Mouse (Mus musculus) myocyte (in vitro differentiated cells): Measurements from ENCODE around the gene Hdac9. TPM values are rescaled to one million over a fixed set of nuclear protein-coding genes. Genes with fewer than 3 reads are reported as not detected.

Experiments used
- H3K27me3 ChIP-seq: one replicate; pipeline ENCODE4 v1.6.1; 2011; ENCODE audit not compliant: control insufficient read depth, insufficient read depth, insufficient read length
- H3K36me3 ChIP-seq: one replicate; pipeline ENCODE4 v1.6.1; 2011; ENCODE audit not compliant: control insufficient read depth, insufficient read depth
- H3K4me2 ChIP-seq: one replicate; pipeline ENCODE4 v1.6.1; 2011; ENCODE audit warnings: low read depth, control low read depth
- H3K4me3 ChIP-seq: one replicate; pipeline ENCODE4 v1.5.1; 2011; ENCODE audit warnings: mild to moderate bottlenecking, control low read depth, moderate library complexity
- H3K79me2 ChIP-seq: one replicate; pipeline ENCODE4 v1.6.1; 2011; ENCODE audit not compliant: control insufficient read depth, insufficient read depth
- H3ac ChIP-seq: one replicate; pipeline ENCODE4 v1.6.1; 2011; ENCODE audit not compliant: control insufficient read depth, insufficient read length
- CEBPB ChIP-seq: IDR thresholded peaks from 2 replicates; pipeline ENCODE4 v1.6.1; 2011; ENCODE audit warnings: mild to moderate bottlenecking, moderate library complexity; ENCODE audit not compliant: poor library complexity, insufficient read depth, severe bottlenecking
- E2F4 ChIP-seq: IDR thresholded peaks from one replicate; pipeline ENCODE4 v1.6.1; 2011; ENCODE audit warnings: mild to moderate bottlenecking, control low read depth, moderate library complexity; ENCODE audit not compliant: insufficient read depth
- MAX ChIP-seq: IDR thresholded peaks from one replicate; pipeline ENCODE4 v1.6.1; 2011; ENCODE audit warnings: low read depth, mild to moderate bottlenecking, control low read depth
- MYOD1 ChIP-seq, 3 experiments: IDR thresholded peaks; one replicate each; pipeline ENCODE4 v1.6.1; 2011; ENCODE audit warnings: control low read depth in 2 of 3, low read depth in 2 of 3, mild to moderate bottlenecking in 2 of 3, moderate library complexity in 1 of 3; ENCODE audit not compliant: insufficient read length in 2 of 3, control insufficient read depth in 1 of 3
- MYOG ChIP-seq, 3 experiments: IDR thresholded peaks; one replicate each; pipeline ENCODE4 v1.6.1; 2011; ENCODE audit warnings: control low read depth in 2 of 3, low read depth in 2 of 3, mild to moderate bottlenecking in 2 of 3; ENCODE audit not compliant: insufficient read length in 2 of 3, control insufficient read depth in 1 of 3, insufficient read depth in 1 of 3
- POLR2A ChIP-seq: IDR thresholded peaks from one replicate; pipeline ENCODE4 v1.6.1; 2011; ENCODE audit warnings: low read depth, mild to moderate bottlenecking, control low read depth, moderate library complexity; ENCODE audit not compliant: insufficient read length
- POLR2AphosphoS2 ChIP-seq: IDR thresholded peaks from one replicate; pipeline ENCODE4 v1.6.1; 2011; ENCODE audit warnings: low read depth, control low read depth; ENCODE audit not compliant: insufficient read length
- REST ChIP-seq: IDR thresholded peaks from one replicate; pipeline ENCODE4 v1.6.1; 2011; ENCODE audit warnings: mild to moderate bottlenecking, control low read depth, moderate library complexity; ENCODE audit not compliant: insufficient read depth, insufficient read length
- SRF ChIP-seq: IDR thresholded peaks from one replicate; pipeline ENCODE4 v1.6.1; 2011; ENCODE audit warnings: low read depth; ENCODE audit not compliant: control insufficient read depth, insufficient read length
- TCF12 ChIP-seq: IDR thresholded peaks from one replicate; pipeline ENCODE4 v1.6.1; 2011; ENCODE audit warnings: mild to moderate bottlenecking, control low read depth; ENCODE audit not compliant: poor library complexity, insufficient read depth, severe bottlenecking
- TCF3 ChIP-seq: IDR thresholded peaks from one replicate; pipeline ENCODE4 v1.6.1; 2011; ENCODE audit warnings: low read depth, control low read depth; ENCODE audit not compliant: insufficient read length
- USF1 ChIP-seq: IDR thresholded peaks from one replicate; pipeline ENCODE4 v1.6.1; 2011; ENCODE audit warnings: low read depth, mild to moderate bottlenecking, control low read depth, moderate library complexity
- polyA plus RNA-seq: library from polyadenylated mRNA; unstranded; fragments of >200 nt; fragmentation: generic; extraction: Trizol; gene quantifications from one replicate; pipeline ENCODE4 v1.2.1, GENCODE M21; 2012; ENCODE audit warnings: missing spikeins

Gene Hdac9
- polyA plus RNA-seq, 1 experiment: 0.47 TPM

- Histone ChIP-seq H3K4me2 (no peak overlapping the region), H3ac (no peak overlapping the region), H3K36me3 (no peaks in the 10 kb centered on the region), H3K79me2 (no peaks in the 10 kb centered on the region), H3K4me3 (no peak overlapping the region), H3K27me3 (no peaks in the 10 kb centered on the region)
- TF ChIP-seq MYOD1 (IDR thresholded peaks at IDR 0.05; ENCODE audit: control insufficient read depth in 1 of 3, insufficient read length in 2 of 3, low read depth in 2 of 3): no peak
- TF ChIP-seq SRF: no peak
- TF ChIP-seq TCF12: no peak
Observed at GRCm38 (mm10) chr12:34305453-34305852, 611.4 kb downstream of the Hdac9 start.

GRCm38 (mm10) chr12:34292346-34292745, 624.5 kb downstream of the Hdac9 start:
- H3ac ChIP-seq: no peak overlapping the region
- H3K4me3 ChIP-seq: no peak overlapping the region
- H3K79me2 ChIP-seq: no peaks in the 10 kb centered on the region
- no peaks in the 10 kb centered on the region for H3K27me3 ChIP-seq
- H3K4me2 ChIP-seq: no peak overlapping the region
- TF ChIP-seq TCF12 (no peak), POLR2AphosphoS2 (no peak), MAX (no peak), MYOD1 (IDR thresholded peaks at IDR 0.05; ENCODE audit: control insufficient read depth in 1 of 3, insufficient read length in 2 of 3, low read depth in 2 of 3) (no peak), MYOG (IDR thresholded peaks at IDR 0.05; ENCODE audit: control insufficient read depth in 1 of 3, insufficient read depth in 1 of 3, insufficient read length in 2 of 3, low read depth in 2 of 3) (no peak), E2F4 (no peak), USF1 (no peak), TCF3 (no peak), CEBPB (no peak)
- H3K36me3 ChIP-seq: no peaks in the 10 kb centered on the region

- Histone ChIP-seq H3K79me2 (no peaks in the 10 kb centered on the region), H3ac (no peak overlapping the region), H3K4me3 (no peak overlapping the region), H3K36me3 (no peaks in the 10 kb centered on the region), H3K27me3 (no peaks in the 10 kb centered on the region), H3K4me2 (no peak overlapping the region)
- TF ChIP-seq CEBPB (no peak), POLR2A (no peak), POLR2AphosphoS2 (no peak), REST (no peak), MYOG (IDR thresholded peaks at IDR 0.05; ENCODE audit: control insufficient read depth in 1 of 3, insufficient read depth in 1 of 3, insufficient read length in 2 of 3, low read depth in 2 of 3) (no peak), MYOD1 (IDR thresholded peaks at IDR 0.05; ENCODE audit: control insufficient read depth in 1 of 3, insufficient read length in 2 of 3, low read depth in 2 of 3) (no peak), USF1 (no peak), MAX (no peak), E2F4 (no peak), SRF (no peak), TCF3 (no peak), TCF12 (no peak)
Observed at GRCm38 (mm10) chr12:34287218-34287617, 629.7 kb downstream of the Hdac9 start.

- Histone ChIP-seq H3ac (no peak overlapping the region), H3K4me2 (no peak overlapping the region), H3K4me3 (no peak overlapping the region), H3K27me3 (no peaks in the 10 kb centered on the region), H3K79me2 (no peaks in the 10 kb centered on the region), H3K36me3 (no peaks in the 10 kb centered on the region)
- TF ChIP-seq TCF12: no peak
- TF ChIP-seq E2F4: no peak
- TF ChIP-seq REST: no peak
Observed at GRCm38 (mm10) chr12:34284888-34285287, 632.0 kb downstream of the Hdac9 start.

- no peak overlapping the region for H3K4me3 ChIP-seq
- H3K36me3 ChIP-seq: no peaks in the 10 kb centered on the region
- TF ChIP-seq CEBPB (no peak), SRF (no peak), MAX (no peak), POLR2A (no peak), MYOG (IDR thresholded peaks at IDR 0.05; ENCODE audit: control insufficient read depth in 1 of 3, insufficient read depth in 1 of 3, insufficient read length in 2 of 3, low read depth in 2 of 3) (no peak), REST (no peak), E2F4 (no peak), TCF3 (no peak), MYOD1 (IDR thresholded peaks at IDR 0.05; ENCODE audit: control insufficient read depth in 1 of 3, insufficient read length in 2 of 3, low read depth in 2 of 3) (no peak), POLR2AphosphoS2 (no peak), USF1 (no peak), TCF12 (no peak)
- H3ac ChIP-seq: no peak overlapping the region
- no peaks in the 10 kb centered on the region for H3K79me2 ChIP-seq
- no peak overlapping the region for H3K4me2 ChIP-seq
- no peaks in the 10 kb centered on the region for H3K27me3 ChIP-seq
Observed at GRCm38 (mm10) chr12:34284396-34284795, 632.5 kb downstream of the Hdac9 start.
